Comparison of ENCODE assay signal across 11 mouse cellular contexts in genomic region chr16:29883252-29883992, GRCm38 (mm10).
A peak's percentile ranks its signal among the peaks of the same experiment; 100 is the strongest.
DNase-seq lines count a peak whose midpoint lies in the region; ATAC-seq and TF ChIP-seq lines count a peak whose summit lies in the region.
"Had no signal": no experiment of that assay in that cellular context is flagged by ENCODE, and none has a peak within 500 bp of the region (broad histone marks: within the 10 kb centered on the region; RNA-seq: fewer than 3 reads in every experiment).

No protein-coding gene starts in this region.

- H3K4me2 ChIP-seq in neural tube, embryonic 11.5 days (ENCODE audit: low read depth): 0 out of 2 replicates have a peak overlapping the region, but pooled peaks have one; percentile 5
- peak overlapping the region; percentile 31 for H3K4me2 ChIP-seq in forebrain, embryonic 13.5 days
- H3K4me2 ChIP-seq in limb, embryonic 14.5 days (replicated peaks; ENCODE audit: low read depth, low read length, severe bottlenecking): no peak overlapping the region
- H3K4me2 ChIP-seq in liver, embryonic 12.5 days: no peak overlapping the region

- 13% methylated on average over 10 of the region's 10 CpGs for WGBS in neural tube, embryonic 11.5 days
- WGBS in forebrain, embryonic 13.5 days: 4% methylated on average over 10 of the region's 10 CpGs
- WGBS in limb, embryonic 14.5 days: 16% methylated on average over 10 of the region's 10 CpGs
- WGBS in liver, embryonic 12.5 days (ENCODE audit: insufficient replicate concordance): 52% methylated on average over 10 of the region's 10 CpGs

- H3K27ac ChIP-seq in neural tube, embryonic 11.5 days (ENCODE audit: low read depth, low read length): no peak overlapping the region
- H3K27ac ChIP-seq in forebrain, embryonic 13.5 days: peak overlapping the region; percentile 80
- H3K27ac ChIP-seq in limb, embryonic 14.5 days (replicated peaks; ENCODE audit: low read depth, low read length): no peak overlapping the region
- H3K27ac ChIP-seq in liver, embryonic 12.5 days: no peak overlapping the region
- H3K27ac ChIP-seq: liver, embryonic 14.5 days had no signal

- no peaks in the 10 kb centered on the region for H3K9me3 ChIP-seq in neural tube, embryonic 11.5 days (ENCODE audit: control insufficient read depth, low read length)
- H3K9me3 ChIP-seq in forebrain, embryonic 13.5 days (replicated peaks): no peaks in the 10 kb centered on the region
- no peaks in the 10 kb centered on the region for H3K9me3 ChIP-seq in limb, embryonic 14.5 days (ENCODE audit: control insufficient read depth, low read length)
- H3K9me3 ChIP-seq in liver, embryonic 12.5 days (replicated peaks): no peaks in the 10 kb centered on the region
- H3K9me3 ChIP-seq: G1E; heart, embryonic 15.5 days had no signal

- no peaks in the 10 kb centered on the region for H3K36me3 ChIP-seq in neural tube, embryonic 11.5 days (ENCODE audit: control insufficient read depth, insufficient read depth, low read length)
- no peaks in the 10 kb centered on the region for H3K36me3 ChIP-seq in forebrain, embryonic 13.5 days (ENCODE audit: poor library complexity, severe bottlenecking)
- H3K36me3 ChIP-seq in limb, embryonic 14.5 days (ENCODE audit: control insufficient read depth, insufficient read depth, low read length): no peaks in the 10 kb centered on the region
- H3K36me3 ChIP-seq in liver, embryonic 12.5 days: no peaks in the 10 kb centered on the region
- H3K36me3 ChIP-seq: G1E; heart, embryonic 15.5 days had no signal

- no peak for TF ChIP-seq POLR2A in limb, embryonic 14.5 days (IDR thresholded peaks at IDR 0.05; ENCODE audit: borderline replicate concordance, extremely low read depth, insufficient read depth, insufficient read length)

- DNase-seq in neural tube, embryonic 11.5 days (ENCODE audit: low spot score): no peak
- DNase-seq in neural tube, embryonic 10.5 days (ENCODE audit: extremely low spot score, low spot score): no peak
- peak; percentile 51 for DNase-seq in limb, embryonic 14.5 days (ENCODE audit: low spot score)
- no peak for DNase-seq in right cerebral cortex, postnatal 25 days
- no peak for DNase-seq in urinary bladder, adult 2 months (ENCODE audit: low spot score)

- peak; percentile 61 for ATAC-seq in neural tube, embryonic 11.5 days (ENCODE audit: insufficient read depth, low FRiP score, low TSS enrichment)
- peak; percentile 88 for ATAC-seq in forebrain, embryonic 13.5 days
- ATAC-seq in limb, embryonic 14.5 days (ENCODE audit: low FRiP score, low read depth): peak; percentile 68
- no peak for ATAC-seq in erythroid progenitor cell, adult 5-6 weeks (replicated peaks; ENCODE audit: low FRiP score, poor library complexity, severe bottlenecking)
- ATAC-seq in liver, embryonic 12.5 days: no peak

- H3K4me1 ChIP-seq in neural tube, embryonic 11.5 days (ENCODE audit: control insufficient read depth, insufficient read depth, low read length): peaks cover 21% of the 10 kb centered on the region
- H3K4me1 ChIP-seq in forebrain, embryonic 13.5 days: peaks cover 46% of the 10 kb centered on the region
- H3K4me1 ChIP-seq in limb, embryonic 14.5 days (ENCODE audit: control insufficient read depth, insufficient read depth, low read length): peaks cover 43% of the 10 kb centered on the region
- peaks cover 18% of the 10 kb centered on the region for H3K4me1 ChIP-seq in liver, embryonic 12.5 days

- H3K27me3 ChIP-seq in neural tube, embryonic 11.5 days (ENCODE audit: control insufficient read depth, insufficient read depth, low read length): 0 out of 2 replicates have a peak, but pooled peaks cover 5% of the 10 kb centered on the region
- H3K27me3 ChIP-seq in forebrain, embryonic 13.5 days: peaks cover 19% of the 10 kb centered on the region
- H3K27me3 ChIP-seq in limb, embryonic 14.5 days (ENCODE audit: control insufficient read depth, insufficient read depth, low read length): no peaks in the 10 kb centered on the region
- peaks cover 36% of the 10 kb centered on the region for H3K27me3 ChIP-seq in liver, embryonic 12.5 days (replicated peaks)
- H3K27me3 ChIP-seq: heart, embryonic 15.5 days had no signal

- H3K4me3 ChIP-seq in neural tube, embryonic 11.5 days (ENCODE audit: low read depth, low read length): no peak overlapping the region
- no peak overlapping the region for H3K4me3 ChIP-seq in forebrain, embryonic 13.5 days
- no peak overlapping the region for H3K4me3 ChIP-seq in limb, embryonic 14.5 days (replicated peaks; ENCODE audit: low read length)
- H3K4me3 ChIP-seq in liver, embryonic 12.5 days: no peak overlapping the region
- H3K4me3 ChIP-seq: heart, embryonic 15.5 days had no signal

- no peak overlapping the region for H3K9ac ChIP-seq in neural tube, embryonic 11.5 days (ENCODE audit: low read length)
- no peak overlapping the region for H3K9ac ChIP-seq in forebrain, embryonic 13.5 days
- H3K9ac ChIP-seq in limb, embryonic 14.5 days (ENCODE audit: low read depth, low read length, severe bottlenecking): no peak overlapping the region
- H3K9ac ChIP-seq in liver, embryonic 12.5 days: no peak overlapping the region
- H3K9ac ChIP-seq: heart, embryonic 15.5 days; liver, embryonic 14.5 days had no signal

Comparison
In these comparisons a context has a peak if more than half of its experiments do, and no peak if none do; other contexts are left out.
1. ATAC-seq: peak in neural tube, embryonic 11.5 days (single experiment), forebrain, embryonic 13.5 days (single experiment) and limb, embryonic 14.5 days (single experiment); none in erythroid progenitor cell, adult 5-6 weeks (single experiment) and liver, embryonic 12.5 days (single experiment).
2. H3K4me2 ChIP-seq: peak in neural tube, embryonic 11.5 days (single experiment) and forebrain, embryonic 13.5 days (single experiment); none in limb, embryonic 14.5 days (single experiment) and liver, embryonic 12.5 days (single experiment).